Mouse (Mus musculus) neutrophil, adult 5-6 weeks (primary cell): ENCODE results near the gene Cth. TPM values are rescaled to one million over a fixed set of nuclear protein-coding genes. Genes with fewer than 3 reads are reported as not detected.
"Not testable (repeated sequence)": the region's sequence is repeated elsewhere in the genome, so short reads cannot be mapped to it uniquely, and the experiment has no call there.

Experiments used
- ATAC-seq: fragments of 151-379, 151-347 bp; 2 replicates; pipeline ENCODE4 v1.8.0; 2017; ENCODE audit warnings: mild to moderate bottlenecking, moderate TSS enrichment; ENCODE audit not compliant: insufficient number of reproducible peaks, poor library complexity, low FRiP score, severe bottlenecking; ENCODE audit errors: extremely low read depth
- total RNA-seq: library from RNA; stranded (forward); fragments of 200-1000 nt; gene quantifications from 2 replicates; pipeline ENCODE4 v1.2.3, GENCODE M21; 2017

The Cth gene
- total RNA-seq: 0.98 TPM in 1 of 2 replicates, not detected in the other

DNA sequence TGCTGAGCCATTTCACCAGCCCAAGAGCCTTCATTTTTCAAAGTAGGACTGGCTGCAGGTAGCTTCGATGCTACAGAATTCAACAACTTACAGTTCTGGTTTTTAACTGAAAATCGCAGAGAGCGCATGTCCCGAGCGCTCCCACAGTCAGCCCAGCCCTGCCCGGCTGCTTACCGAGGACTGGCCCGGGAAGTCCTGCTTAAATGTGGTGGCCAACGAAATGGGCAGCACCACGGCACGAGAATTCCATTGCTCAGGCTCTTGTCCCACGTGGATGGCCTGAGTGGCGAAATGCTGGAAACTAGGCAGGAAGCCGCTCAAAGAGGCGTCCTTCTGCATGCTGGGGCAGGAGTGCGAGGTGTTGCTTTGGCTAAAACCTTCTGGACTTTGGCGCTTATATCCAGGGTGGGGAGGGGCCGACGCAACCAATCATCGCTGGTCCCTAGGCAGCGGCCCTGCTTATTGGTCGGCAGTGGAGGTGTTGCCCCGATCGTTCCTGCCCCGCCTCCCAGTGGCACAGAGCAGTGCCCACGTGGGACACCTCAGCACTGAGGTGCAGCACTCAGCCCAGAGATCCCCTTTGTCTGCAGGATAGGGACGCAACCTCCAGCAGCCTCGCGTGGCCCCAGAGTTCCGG, at the start of gene Cth:
Gene Cth (minus strand): TSS at position 386 of the 637 bp plus-strand sequence.
- peak; percentile 78; the same call in 1 of the 2 replicates for ATAC-seq

DNA sequence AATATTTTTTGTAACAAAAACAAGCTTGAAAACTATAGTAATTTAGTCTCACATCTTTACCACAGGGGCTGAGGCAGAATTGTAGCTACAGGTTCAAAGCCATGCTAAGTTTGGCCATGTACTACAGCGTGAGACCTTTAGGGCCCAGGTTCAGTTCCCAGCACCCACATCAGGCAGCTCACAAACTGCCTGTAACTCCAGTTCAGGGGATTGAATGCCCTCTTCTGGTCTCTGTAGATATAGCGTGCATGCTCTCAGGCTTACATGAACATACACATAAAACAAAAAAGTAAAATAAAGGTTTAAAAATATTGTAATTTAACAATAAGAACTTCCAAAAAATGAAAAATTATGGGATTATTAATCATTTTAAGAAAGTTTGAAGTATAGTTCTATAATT, 48.4 kb upstream of the Cth start:
- ATAC-seq: no peak

DNA sequence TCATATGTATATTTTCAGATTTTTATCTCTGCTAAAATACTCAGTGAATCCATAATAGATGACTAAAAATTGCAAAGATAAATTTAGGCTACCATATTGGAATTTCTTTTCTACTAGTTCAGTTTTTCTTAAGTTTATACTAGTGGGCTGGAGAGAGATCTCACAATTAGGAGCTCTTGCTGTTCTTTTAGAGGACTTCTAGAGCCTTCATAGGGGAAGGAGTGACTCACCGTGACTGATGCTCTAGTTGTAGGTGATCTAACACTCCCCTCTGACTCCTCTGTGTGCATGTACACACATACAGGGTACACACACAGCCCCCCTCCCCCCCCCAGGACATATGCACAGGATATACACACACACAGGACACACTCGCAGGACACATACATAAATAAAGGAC, 46.3 kb upstream of the Cth start:
- ATAC-seq: no peak

GRCm38 (mm10) chr3:157957320-157957719, 32.4 kb upstream of the Cth start:
- no peak for ATAC-seq

DNA sequence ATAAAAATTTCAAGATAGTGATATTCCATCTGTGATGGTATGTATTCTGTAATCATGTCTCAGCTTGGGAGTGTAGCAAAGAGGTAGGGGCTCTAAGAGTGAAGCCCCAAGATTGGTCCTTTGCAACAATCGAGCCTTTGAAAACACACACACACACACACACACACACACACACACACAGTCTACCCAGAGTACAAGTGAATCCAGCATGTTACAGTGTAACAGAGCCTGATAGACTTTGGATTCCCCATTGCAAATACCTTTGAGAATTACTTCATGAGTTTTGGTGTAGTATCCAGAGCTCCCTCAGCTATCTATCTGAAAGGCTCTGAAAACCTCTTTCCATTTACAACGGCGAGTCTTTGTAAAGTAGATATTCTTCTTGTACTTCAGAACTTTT, 31.3 kb upstream of the Cth start:
- no peak for ATAC-seq

DNA sequence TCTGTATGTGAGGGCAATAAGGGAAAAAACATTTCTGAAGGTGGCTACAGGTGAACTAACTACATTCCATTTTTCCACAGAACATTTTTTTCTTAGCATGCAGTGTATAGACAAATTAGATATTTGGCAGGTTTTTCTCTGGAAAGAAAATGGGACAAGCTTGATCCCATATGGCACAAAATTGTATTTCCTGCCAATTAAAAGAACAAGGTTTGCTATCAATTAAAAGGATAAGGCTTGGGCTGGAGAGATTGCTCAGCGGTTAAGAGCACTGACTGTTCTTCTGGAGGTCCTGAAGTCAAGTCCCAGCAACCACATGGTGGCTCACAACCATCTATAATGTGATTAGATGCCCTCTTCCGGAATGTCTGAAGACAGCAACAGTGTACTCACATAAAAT, 30.6 kb upstream of the Cth start:
- no peak for ATAC-seq

GRCm38 (mm10) chr3:157952716-157953115, 27.8 kb upstream of the Cth start:
- no peak for ATAC-seq

GRCm38 (mm10) chr3:157947383-157948280, 22.8 kb upstream of the Cth start:
- peak; percentile 14; the same call in 1 of the 2 replicates for ATAC-seq

DNA sequence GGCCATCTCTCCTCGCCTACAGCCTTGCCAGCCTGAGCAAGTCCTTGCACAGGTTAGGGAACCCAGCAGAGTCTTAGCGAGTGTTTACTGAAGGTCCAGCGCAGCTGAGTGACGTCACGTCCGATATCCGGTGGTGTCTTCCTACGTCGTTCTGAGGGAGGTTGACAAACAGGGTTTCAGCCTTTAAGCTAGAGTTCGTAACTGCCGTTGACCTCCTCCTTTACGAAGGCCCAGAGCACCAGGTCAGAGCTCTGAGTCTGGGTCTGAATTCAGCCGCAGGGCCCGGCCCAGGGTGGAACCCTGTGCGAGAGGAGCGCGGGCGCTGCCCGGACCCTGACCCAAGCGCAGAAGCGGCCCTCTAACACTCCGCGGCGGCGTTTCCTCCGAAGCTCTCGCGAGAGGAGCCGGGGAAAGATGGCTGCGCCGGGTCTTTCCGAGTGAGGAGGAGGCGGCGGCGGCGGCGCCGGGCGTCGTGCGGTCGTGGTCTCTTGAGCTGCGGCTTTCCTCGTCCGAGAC, 22.0 kb upstream of the Cth start, which contains the start of gene Ankrd13c:
Gene Ankrd13c (plus strand): TSS at position 397 of the 516 bp plus-strand sequence.
- peak; percentile 93 for ATAC-seq

- no peak for ATAC-seq
Measured at GRCm38 (mm10) chr3:157938585-157938984, 13.7 kb upstream of the Cth start.

GRCm38 (mm10) chr3:157934301-157934823, 9.5 kb upstream of the Cth start:
- no peak for ATAC-seq

GRCm38 (mm10) chr3:157933223-157933622, 8.3 kb upstream of the Cth start:
- not testable (repeated sequence) for ATAC-seq

DNA sequence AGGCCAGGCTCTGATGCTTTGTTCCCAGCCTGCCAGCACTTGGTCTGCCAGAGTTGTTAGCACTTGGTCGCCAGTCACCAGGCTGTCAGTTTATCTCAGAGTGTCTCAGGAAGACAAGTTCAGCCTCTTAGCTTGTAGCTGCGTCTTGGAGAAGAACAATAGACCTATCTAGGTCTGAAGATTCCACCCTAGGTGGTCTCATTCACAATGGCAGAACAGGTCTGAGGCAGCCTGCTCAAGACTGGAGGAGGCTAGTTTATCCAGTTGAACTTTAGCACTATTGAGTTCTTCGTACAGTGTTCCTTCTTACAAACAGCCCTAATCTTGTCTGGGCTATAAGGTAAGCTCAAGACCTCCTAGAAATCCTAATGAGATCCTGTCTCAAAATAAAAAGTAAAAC, 7.2 kb upstream of the Cth start:
- no peak for ATAC-seq

GRCm38 (mm10) chr3:157931592-157931991, 6.7 kb upstream of the Cth start:
- ATAC-seq: no peak

DNA sequence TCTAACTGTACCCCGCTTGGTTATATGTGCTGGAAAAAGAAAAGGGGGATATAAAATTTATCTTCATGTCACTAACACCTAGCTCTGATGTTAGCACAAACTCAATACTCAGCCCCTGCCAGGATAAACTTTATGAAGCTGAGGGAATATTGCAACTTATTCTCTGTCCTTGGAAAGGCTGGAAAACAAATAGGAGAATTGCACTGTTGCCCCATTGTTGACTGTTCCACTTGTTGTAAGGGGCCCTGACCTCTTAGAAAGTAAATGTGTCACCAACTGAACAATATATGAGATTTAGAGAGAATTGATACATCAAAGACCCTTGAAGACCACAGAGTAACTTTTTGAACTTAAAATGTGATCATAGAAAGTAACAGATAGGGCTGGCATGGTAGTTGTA, 4.5 kb upstream of the Cth start:
- ATAC-seq: no peak

GRCm38 (mm10) chr3:157928731-157929130, 3.9 kb upstream of the Cth start:
- no peak for ATAC-seq

DNA sequence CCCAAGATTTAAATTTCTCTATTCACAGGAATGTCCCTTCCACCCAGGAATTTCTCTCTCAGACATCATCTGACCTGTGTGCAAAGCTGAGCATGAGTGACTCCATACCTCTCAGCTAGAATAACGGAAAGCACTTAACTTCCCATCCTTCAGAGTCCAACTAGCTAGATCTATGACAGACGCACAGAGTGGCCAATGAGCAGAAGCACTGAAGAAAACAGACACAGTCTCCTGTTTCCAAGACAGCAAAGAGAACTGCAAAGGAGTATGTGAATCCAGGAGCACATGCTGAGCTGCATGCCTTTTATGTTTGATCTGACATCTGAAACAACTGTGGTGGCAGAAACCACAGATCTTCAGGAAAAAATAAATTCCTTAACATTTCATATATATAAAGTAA, 1.9 kb upstream of the Cth start:
- no peak for ATAC-seq

- no peak for ATAC-seq
Measured at GRCm38 (mm10) chr3:157925706-157926510, 1.0 kb upstream of the Cth start.

DNA sequence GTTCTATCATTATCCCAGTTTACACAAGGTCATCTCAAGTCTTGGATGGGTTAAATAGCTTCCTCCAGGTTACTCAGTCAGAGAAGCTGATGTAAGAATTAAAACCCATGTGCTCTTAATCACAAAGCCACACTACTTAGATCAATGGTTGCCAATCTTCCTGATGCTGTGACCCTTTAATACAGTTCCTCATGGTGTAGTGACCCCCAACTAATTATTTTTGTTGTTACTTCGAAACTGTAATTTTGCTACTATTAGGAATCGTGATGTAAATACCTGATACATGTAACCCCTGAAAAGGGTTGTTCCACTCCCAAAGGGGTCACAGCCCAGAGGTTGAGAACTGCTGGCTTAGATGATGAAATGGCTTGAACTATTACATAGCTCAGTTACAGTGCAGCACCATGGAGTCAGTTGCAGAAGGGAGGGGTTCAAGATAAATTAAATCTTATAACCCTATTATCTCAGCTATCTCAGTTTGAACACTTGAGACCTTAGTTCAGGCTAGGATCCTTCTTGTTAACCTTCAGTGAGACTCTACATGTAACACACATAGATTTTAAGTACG, 1.5 kb downstream of the Cth start:
- ATAC-seq: no peak
